Mouse (Mus musculus) right cerebral cortex, postnatal 4 days (tissue): ENCODE data around the gene C2cd2l.
"Not testable (repeated sequence)": the region's sequence is repeated elsewhere in the genome, so short reads cannot be mapped to it uniquely, and the experiment has no call there.

Experiments
- DNase-seq: peaks from one replicate; pipeline ENCODE4 v3.0.0-alpha.2; 2022

C2cd2l gene

GRCm38 (mm10) chr9:44311136-44312134 lies 8.7 kb downstream of the C2cd2l start:
- DNase-seq, result no peak

- no peak for DNase-seq
Measured at GRCm38 (mm10) chr9:44310750-44311135, 9.3 kb downstream of the C2cd2l start.

GRCm38 (mm10) chr9:44309756-44310155 lies 10.3 kb downstream of the C2cd2l start:
- DNase-seq, result no peak

DNA sequence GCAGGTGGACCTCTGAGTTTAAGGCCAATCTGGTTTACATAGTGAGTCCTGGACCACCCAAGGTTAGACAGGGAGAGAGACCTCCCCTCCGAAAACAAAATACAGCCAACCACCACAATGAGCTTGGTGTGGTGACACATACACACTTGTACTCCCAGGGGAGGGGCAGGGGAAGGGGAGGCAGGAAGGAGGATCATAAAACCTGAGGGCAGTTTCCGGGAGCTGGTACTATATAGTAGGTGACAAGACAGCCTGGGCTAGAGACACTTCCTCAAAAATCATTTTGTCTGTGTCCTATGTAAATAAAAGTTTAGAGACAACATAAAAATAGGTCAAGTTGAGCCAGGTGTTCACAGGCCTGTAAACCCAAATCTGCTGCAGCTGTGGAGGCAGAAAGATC lies 12.8 kb downstream of the C2cd2l start:
- DNase-seq, result no peak

GRCm38 (mm10) chr9:44306532-44306931 lies 13.6 kb downstream of the C2cd2l start:
- DNase-seq, result no peak

GRCm38 (mm10) chr9:44305466-44306079 lies 14.5 kb downstream of the C2cd2l start, which contains the start of gene Hinfp:
Gene Hinfp (minus strand): TSS chr9:44305671.
- DNase-seq, result peak; percentile 93

DNA sequence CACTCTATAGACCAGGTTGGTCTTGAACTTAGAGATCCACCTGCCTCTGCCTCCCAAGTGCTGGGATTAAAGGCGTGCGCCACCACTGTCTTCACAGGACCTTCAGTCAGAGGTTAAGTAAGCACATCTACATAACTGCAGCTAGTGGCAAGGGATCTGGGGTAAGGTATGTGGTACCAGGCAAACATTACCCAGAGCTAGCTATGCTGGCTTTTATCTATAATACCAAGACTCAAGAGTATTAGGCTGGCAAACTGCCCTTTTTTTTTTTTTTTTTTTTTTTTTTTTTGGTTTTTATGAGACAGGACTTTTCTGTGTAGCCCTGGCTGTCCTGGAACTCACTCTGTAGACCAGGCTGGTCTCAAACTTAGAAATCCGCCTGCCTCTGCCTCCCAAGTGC lies 20.1 kb downstream of the C2cd2l start:
- DNase-seq, result not testable (repeated sequence)

DNA sequence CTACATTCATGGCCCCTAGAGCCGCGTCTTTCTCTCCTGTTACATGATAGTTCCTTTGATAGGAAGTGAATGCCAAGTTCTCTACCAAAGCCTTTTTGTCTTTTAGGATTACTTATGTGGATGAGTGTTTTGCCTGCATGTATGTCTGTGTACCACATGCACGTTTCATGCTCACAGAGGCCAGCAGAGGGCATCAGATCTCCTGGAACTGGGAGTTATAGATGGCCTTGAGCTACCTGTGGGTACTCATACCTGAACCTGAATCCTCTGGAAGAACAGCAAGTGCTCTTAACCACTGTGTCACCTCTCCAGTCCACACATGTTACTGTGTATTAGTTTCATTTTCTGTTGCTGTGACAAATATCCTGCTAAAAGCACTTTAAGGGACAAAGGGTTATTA lies 27.6 kb downstream of the C2cd2l start:
- peak; percentile 43 for DNase-seq

GRCm38 (mm10) chr9:44288959-44289291 lies 31.2 kb downstream of the C2cd2l start:
- no peak for DNase-seq

DNA sequence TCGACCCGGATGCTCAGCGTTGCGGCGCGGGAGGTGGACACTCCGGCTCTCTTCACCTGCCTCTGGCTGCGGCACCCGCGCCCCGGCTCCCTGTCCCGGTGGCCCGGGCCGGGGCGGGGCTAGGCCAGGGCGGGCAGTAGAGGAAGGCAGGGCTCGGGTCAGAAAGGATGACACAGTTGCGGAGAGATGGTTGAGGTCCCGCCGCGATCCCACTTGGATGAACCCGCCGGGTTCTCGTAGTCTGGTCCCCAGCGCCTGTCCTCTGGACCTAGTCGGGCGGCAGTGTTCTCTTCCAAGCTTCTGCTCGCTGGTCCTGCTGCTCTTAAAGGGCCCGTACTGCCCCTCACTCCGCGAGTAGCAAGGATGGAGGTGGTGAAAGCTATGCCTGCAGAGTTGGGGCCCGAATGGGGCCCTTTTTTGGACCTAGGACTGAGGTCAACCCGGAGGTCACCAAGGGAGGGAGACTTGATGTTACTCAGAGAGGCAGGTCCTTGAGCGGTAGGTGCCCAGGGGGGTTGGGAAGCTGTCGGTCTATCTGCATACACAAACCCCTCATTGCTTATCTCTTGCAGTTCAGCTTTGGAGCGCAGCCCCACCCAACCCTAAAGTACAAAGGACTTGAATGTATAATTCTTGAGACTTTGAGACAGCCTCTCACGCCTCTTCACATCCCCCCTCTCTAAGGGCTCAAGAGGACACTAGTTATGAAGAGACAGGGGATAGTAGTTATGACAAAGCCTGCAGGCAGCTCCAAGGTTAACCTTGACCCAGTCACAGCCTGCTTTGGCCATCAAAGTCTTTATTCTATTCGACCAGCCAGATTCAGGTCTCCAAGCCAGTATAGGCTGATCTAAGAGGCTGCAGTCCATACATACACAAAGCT lies 31.8 kb downstream of the C2cd2l start, which contains the start of gene Abcg4:
Gene Abcg4 (minus strand): TSS at position 540 of the 883 bp plus-strand sequence.
- DNase-seq, result peak; percentile 51

- DNase-seq, result peak; percentile 52
Measured at GRCm38 (mm10) chr9:44287401-44288075, 32.5 kb downstream of the C2cd2l start.

DNA sequence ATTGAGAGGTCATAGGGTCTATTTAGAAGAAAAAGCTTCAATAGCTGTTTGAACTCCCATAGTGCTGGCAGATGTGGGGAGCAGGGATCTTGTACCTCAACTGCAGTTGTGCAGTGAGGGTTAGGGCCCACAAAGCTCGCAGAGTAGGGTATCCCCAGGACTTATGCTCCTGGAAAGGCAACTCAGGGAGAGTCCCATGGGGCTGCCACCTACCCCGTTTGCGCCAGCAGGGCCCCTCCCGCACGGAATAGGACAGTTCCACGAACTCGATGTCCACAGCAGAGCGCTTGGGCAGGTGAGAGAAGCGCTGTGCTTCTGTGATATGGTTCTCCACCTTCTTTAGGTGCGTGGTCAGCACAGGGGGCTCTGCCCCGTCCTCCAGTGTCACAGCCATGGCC lies 33.1 kb downstream of the C2cd2l start:
- DNase-seq, result no peak

DNA sequence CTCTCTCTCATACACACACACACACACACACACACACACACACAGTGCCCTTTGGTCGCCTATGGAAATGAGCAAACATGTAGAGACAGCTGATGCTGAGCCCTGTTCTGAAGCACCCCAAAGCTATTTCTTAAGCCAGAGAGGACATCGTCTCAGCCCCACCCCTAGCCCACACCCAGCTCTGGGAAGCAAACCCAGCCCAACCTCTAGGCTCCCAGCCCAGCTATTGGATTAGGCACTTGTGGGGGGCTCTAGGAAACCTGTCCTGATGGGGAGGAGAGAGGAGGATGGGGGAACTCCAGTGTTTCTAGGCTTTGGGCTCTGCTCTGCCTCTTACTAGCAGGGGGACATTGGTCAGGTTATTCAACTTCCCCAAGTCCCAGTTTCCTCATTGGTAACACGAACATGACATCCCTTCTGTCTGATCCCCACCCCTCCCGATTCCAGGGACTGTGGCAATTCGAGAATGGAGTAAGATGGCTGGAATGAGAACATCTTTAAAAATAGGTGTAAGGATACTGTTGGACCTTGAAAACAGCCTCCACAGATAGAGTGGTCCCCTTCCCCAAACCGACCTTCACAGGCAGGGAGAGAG lies 33.7 kb downstream of the C2cd2l start:
- no peak for DNase-seq

- DNase-seq, result no peak
Measured at GRCm38 (mm10) chr9:44283183-44283582, 36.9 kb downstream of the C2cd2l start.

- no peak for DNase-seq
Measured at GRCm38 (mm10) chr9:44269973-44270372, 50.1 kb downstream of the C2cd2l start.

DNA sequence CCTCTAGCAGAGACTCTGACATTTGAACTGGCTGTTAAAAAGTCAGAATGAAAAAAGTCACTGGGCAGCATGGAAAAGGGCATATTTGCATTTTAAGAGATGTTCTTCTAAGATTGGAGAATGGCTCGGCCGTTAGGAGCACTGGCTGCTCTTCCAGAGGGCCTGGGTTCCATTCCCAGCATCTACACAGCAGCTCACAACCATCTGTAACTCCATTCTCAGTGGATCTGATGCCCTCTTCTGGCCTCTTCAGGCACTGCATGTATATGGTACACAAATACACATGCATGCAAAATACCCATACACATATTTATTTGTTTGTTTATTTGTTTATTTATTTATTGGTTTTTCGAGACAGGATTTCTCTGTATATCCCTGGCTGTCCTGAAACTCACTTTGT lies 51.0 kb downstream of the C2cd2l start:
- no peak for DNase-seq

- no peak for DNase-seq
Measured at GRCm38 (mm10) chr9:44268432-44268831, 51.7 kb downstream of the C2cd2l start, which contains the start of gene Nlrx1. Gene Nlrx1 (minus strand): TSS chr9:44268599.

DNA sequence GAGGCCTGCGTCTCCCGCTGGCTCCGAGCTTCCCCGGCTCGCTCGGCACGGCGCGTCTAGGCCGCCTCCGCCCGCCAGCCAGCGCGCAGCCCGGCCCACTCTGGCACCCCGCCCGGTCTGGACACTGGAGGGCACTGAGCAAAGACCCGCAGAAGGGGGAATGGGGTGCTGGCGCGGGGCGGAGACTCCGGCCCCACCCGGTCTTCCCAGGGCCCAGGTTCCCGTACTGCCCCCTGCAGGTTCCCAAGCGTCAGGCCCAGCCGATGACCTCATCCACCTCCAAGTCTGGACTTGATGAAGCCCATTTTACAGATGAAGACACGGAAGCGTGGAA lies 52.1 kb downstream of the C2cd2l start:
- peak; percentile 88 for DNase-seq

GRCm38 (mm10) chr9:44267319-44268026 lies 52.6 kb downstream of the C2cd2l start:
- no peak for DNase-seq

DNA sequence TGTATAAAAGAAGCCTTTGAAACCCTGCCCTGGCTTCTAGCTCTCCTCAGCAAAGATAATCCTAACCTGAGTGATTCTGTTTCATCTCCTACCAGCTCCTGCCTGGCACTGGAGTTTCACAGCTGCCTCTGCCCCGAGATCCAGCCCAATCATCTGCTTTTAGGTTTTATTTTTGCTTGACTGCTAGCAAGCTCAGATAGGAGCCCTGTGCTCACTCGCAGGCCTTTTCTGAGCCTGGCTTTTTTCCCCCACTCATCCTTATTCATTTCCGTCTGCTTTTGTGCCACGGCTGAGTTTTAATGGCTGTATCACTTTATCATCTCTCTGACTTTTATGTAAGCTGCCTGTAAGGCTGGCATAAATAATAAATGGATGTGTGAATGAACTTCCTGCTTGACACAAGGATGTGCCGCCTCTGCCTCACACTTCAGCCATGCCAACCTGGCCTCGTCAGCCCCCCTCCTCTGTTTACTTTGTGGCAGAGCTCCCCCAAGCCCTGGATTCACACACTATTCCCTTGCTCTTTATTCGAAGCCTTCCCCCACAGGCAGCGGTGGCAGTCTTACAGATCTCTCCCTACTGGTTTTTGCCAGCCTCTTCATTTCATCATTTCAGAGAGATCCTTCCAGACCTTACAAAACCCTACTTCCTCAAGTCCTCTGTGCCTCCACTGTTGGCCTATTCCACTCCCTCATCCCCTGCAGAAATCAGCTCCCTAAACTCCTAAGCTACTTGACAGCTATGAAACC lies 53.4 kb downstream of the C2cd2l start:
- DNase-seq, result no peak

DNA sequence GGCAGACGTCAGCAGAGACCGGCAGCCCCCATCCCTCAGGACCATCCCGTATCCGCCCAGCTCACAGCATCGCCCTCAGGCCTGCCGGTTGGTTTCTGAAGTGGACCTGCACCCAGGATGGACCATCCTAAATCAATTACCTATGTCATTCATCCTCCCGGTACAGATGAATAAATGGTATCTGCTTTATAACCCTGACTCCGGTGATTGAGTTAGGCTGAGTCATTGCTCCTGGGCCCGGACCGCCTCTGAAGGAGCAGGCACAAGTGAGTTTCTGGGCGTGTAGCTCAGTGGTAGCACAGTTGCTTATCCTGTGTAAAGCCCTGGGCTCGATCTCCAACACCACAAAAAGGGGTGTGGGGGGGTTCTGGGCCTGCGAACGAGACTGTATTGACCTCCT lies 58.7 kb downstream of the C2cd2l start:
- no peak for DNase-seq
